Mouse (Mus musculus) gastrocnemius, postnatal 10 days (tissue): ENCODE measurements around the gene Desi2. TPM values are rescaled to one million over a fixed set of nuclear protein-coding genes. Genes with fewer than 3 reads are reported as not detected.
A peak's percentile ranks its signal among the peaks of the same experiment; 100 is the strongest.
"Not testable (repeated sequence)": the region's sequence is repeated elsewhere in the genome, so short reads cannot be mapped to it uniquely, and the experiment has no call there.

Source experiments
- DNase-seq: peaks from one replicate; pipeline ENCODE4 v3.0.0; 2021; ENCODE audit warnings: mixed read lengths
- total RNA-seq, 2 experiments: library from RNA; stranded (reverse); gene quantifications; 2 replicates each; pipeline ENCODE4 v1.2.3; 2021

Gene Desi2
- total RNA-seq, 2 experiments from 2014 or later: 29.3 to 32.0 TPM

- DNase-seq: no peak
Observed at GRCm38 (mm10) chr1:178258821-178259220, 71.6 kb downstream of the Desi2 start.

- DNase-seq: not testable (repeated sequence)
Observed at GRCm38 (mm10) chr1:178265381-178265780, 78.2 kb downstream of the Desi2 start.

- no peak for DNase-seq
Observed at GRCm38 (mm10) chr1:178270635-178271034, 83.4 kb downstream of the Desi2 start.

- no peak for DNase-seq
Observed at GRCm38 (mm10) chr1:178275174-178275730, 88.0 kb downstream of the Desi2 start.

GRCm38 (mm10) chr1:178275738-178276053, 88.5 kb downstream of the Desi2 start:
- DNase-seq: no peak

GRCm38 (mm10) chr1:178276054-178276911, 89.1 kb downstream of the Desi2 start:
- peak; percentile 73 for DNase-seq

GRCm38 (mm10) chr1:178283314-178283713, 96.1 kb downstream of the Desi2 start:
- DNase-seq: not testable (repeated sequence)

GRCm38 (mm10) chr1:178283946-178284720, 96.9 kb downstream of the Desi2 start:
- DNase-seq: no peak

GRCm38 (mm10) chr1:178287601-178288176, 100.5 kb downstream of the Desi2 start:
- DNase-seq: no peak

- no peak for DNase-seq
Observed at GRCm38 (mm10) chr1:178291716-178292115, 104.5 kb downstream of the Desi2 start.

- no peak for DNase-seq
Observed at GRCm38 (mm10) chr1:178294051-178294450, 106.8 kb downstream of the Desi2 start.

- not testable (repeated sequence) for DNase-seq
Observed at GRCm38 (mm10) chr1:178301261-178301660, 114.0 kb downstream of the Desi2 start.

- peak; percentile 84 for DNase-seq
Observed at GRCm38 (mm10) chr1:178303425-178303824, 116.2 kb downstream of the Desi2 start.

Other genes with a start within 250 kb of the Desi2 start
- gene Catspere2, start 204.0 kb upstream of the Desi2 start, total RNA-seq: under 1 TPM; 0.12 to 0.23 TPM
- 10 to 100 TPM; 35.3 to 38.1 TPM for gene Cox20, start 131.7 kb downstream of the Desi2 start, total RNA-seq
- 100 to 1,000 TPM; 180 to 224 TPM for gene Hnrnpu, start 150.4 kb downstream of the Desi2 start, total RNA-seq
- 10 to 100 TPM in 1 of 2 experiments, 1 to 10 TPM in 1; 4.8 to 10.0 TPM for gene Efcab2, start 218.7 kb downstream of the Desi2 start, total RNA-seq